Mouse (Mus musculus): Measurements from ENCODE around the gene Mst1r. TPM values are rescaled to one million over a fixed set of nuclear protein-coding genes. Genes with fewer than 3 reads are reported as not detected.

Gene Mst1r
- total RNA-seq, 2 experiments from 2014 or later, result 0.81 to 2.6 TPM

Other genes with a start within 250 kb of the Mst1r start
- gene Slc38a3, start 237.3 kb upstream of the Mst1r start, total RNA-seq (2021), result 10 to 100 TPM; 66.3 to 66.8 TPM
- 1 to 10 TPM in 1 of 2 experiments, under 1 TPM in 1; 0.41 to 1.2 TPM for gene Gnat1, start 227.2 kb upstream of the Mst1r start, total RNA-seq (2021)
- 10 to 100 TPM; 16.6 to 17.2 TPM for gene Sema3f, start 196.4 kb upstream of the Mst1r start, total RNA-seq (2021)
- gene Rbm5, start 135.9 kb upstream of the Mst1r start, total RNA-seq (2021), result 100 to 1,000 TPM; 109 to 159 TPM
- gene Rbm6, start 33.6 kb upstream of the Mst1r start, total RNA-seq (2021), result 10 to 100 TPM; 48.3 to 72.1 TPM
- 10 to 100 TPM; 23.9 to 27.1 TPM for gene Mon1a, start 18.7 kb upstream of the Mst1r start, total RNA-seq (2021)
- not detected for gene Actl11, start 21.6 kb downstream of the Mst1r start, total RNA-seq (2021)
- gene Camkv, start 28.8 kb downstream of the Mst1r start, total RNA-seq (2021), result 100 to 1,000 TPM; 353 to 360 TPM
- gene Traip, start 43.3 kb downstream of the Mst1r start, total RNA-seq (2021), result 10 to 100 TPM in 1 of 2 experiments, 1 to 10 TPM in 1; 7.8 to 16.5 TPM
- gene Uba7, start 68.6 kb downstream of the Mst1r start, total RNA-seq (2021), result 1 to 10 TPM; 2.4 to 3.9 TPM
- not detected for gene Gm20661, start 76.2 kb downstream of the Mst1r start, total RNA-seq (2021)
- 1 to 10 TPM; 4.4 to 4.9 TPM for gene Inka1, start 79.0 kb downstream of the Mst1r start, total RNA-seq (2021)
- 1 to 10 TPM in 1 of 2 experiments, under 1 TPM in 1; 0.79 to 1.4 TPM for gene Cdhr4, start 85.6 kb downstream of the Mst1r start, total RNA-seq (2021)
- gene Gm20662, start 89.5 kb downstream of the Mst1r start, total RNA-seq (2021), result 1 to 10 TPM in 1 of 2 experiments, not detected in 1; 2.3 TPM
- 100 to 1,000 TPM; 196 to 205 TPM for gene Ip6k1, start 95.6 kb downstream of the Mst1r start, total RNA-seq (2021)
- 10 to 100 TPM; 14.4 to 17.0 TPM for gene Gmppb, start 142.4 kb downstream of the Mst1r start, total RNA-seq (2021)
- gene Amigo3, start 146.3 kb downstream of the Mst1r start, total RNA-seq (2021), result 1 to 10 TPM; 1.7 to 1.8 TPM
- not detected for gene Mst1, start 173.6 kb downstream of the Mst1r start, total RNA-seq (2021)
- gene Rnf123, start 176.5 kb downstream of the Mst1r start, total RNA-seq (2021), result 100 to 1,000 TPM in 1 of 2 experiments, 10 to 100 TPM in 1; 77.6 to 107 TPM
- 10 to 100 TPM; 23.9 to 39.4 TPM for gene Apeh, start 187.7 kb downstream of the Mst1r start, total RNA-seq (2021)